Mouse (Mus musculus): ENCODE measurements around the gene Adam19.

The Adam19 gene

DNA sequence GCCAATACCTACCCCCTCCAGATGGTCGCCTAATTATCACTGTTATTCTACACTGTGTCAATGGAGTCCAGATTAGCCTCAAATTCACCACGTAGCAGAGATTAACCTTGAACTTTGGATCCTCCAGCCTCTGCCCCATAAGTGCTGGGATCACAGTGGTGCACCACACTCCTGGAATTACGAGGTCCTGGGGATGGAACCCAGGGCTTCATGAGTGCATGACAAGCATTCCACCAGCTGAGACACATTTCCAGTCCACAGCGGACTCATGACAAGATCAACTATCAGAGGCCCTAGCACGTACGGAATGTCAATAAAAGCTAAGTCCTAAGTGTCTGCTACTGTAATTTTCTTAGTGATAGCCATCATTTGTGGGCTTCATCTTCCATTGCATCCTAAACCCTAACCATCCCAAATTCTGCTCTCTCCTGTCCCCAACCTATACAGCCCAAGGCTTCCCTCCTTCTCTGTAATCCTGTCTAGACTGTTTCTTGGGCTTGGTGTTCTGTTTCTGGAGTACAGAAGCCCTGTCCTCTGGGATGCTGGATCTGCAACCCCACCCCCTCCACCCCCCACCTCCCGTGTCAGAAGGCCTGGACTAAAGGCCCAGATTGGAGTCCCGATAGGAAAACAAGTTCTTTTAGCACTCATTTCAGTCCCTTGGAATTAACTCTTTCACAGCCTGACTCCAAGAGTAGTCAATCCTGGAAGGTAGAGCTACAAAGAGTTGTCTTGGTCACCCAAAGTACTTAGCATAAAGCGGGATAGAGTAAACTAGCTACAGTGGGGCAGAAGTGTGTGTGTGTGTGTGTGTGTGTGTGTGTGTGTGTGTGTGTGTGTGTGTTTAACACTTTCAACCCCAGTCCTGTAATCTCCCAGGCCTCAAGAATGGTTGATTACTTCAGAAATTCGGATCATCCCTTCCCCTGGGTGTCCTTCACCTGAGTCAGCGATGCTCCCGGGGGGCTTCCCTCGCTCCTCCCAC, 589 bp upstream of the Adam19 start:
- in situ Hi-C loops (cut with MboI, MseI) = no loop called here

DNA sequence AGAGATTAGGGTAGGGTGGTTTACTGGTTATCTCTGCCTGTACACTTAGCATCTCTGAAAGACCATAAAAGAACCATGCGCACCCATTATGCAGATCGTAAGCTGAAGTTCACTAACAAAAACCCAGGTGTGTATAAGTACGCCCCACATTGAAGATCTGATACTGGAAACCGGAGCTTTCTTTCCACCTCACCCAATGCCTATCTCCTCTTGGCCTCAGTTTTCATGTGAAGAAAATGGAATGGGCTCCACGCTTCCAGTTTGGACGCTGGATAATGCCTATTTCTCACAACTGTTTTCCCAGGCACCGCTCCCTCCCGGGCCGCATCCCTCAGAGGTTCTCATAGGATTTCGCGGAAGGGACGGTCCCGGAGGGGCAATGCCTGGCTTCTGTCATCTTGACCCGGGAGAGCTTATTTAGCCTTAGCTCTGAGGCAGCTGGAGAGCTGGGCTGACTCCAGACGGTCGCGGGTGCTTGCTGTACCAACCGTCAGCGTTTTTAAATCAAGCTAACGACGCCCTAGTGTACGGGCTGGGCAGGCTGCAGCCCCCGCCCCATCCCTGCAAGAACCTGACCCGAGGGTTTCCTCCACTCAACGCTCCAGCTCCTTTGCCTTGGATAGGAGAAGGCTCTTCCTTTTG, 1.1 kb downstream of the Adam19 start:
- in situ Hi-C loops (cut with MboI, MseI) = no loop called here

DNA sequence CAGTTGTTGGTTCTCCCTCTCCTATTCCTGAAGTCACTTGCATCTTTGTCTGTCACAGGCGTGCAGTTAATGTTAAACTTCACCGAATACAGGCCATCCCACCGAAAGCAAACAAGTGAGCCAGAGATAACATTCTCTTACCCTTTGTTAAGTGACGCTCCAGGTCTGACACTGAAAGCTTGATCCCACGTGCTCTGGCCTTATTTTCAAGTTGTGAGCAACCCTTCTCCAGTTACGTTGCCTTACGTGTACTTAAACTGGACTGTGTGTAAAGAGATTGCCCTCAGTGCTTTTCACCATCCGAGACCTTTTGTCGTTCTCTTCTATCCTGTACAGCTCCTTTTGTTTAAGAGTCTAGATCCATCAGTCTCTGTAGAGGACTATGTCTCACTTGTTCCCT, 2.2 kb downstream of the Adam19 start:
- in situ Hi-C loops (cut with MboI, MseI) = no loop called here

DNA sequence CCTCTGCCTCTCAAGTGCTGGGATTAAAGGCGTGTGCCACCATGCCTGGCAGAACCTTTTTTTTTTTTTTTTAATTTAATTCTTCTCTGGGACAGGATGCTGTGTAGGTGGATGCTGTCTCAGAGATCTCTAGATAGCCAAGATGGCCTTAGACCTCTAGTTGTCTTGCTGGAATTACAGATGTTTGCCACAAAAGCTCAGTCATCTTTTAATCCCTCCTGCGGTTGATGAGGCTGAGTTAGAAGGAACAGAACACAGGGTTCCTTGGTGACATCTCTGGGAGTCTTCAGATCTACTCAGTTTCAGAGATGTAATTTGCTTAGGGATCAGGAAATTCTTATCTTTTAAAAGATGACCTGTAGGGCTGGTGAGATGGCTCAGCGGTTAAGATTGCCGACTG, 3.1 kb downstream of the Adam19 start:
- in situ Hi-C loops (cut with MboI, MseI) = no loop called here

DNA sequence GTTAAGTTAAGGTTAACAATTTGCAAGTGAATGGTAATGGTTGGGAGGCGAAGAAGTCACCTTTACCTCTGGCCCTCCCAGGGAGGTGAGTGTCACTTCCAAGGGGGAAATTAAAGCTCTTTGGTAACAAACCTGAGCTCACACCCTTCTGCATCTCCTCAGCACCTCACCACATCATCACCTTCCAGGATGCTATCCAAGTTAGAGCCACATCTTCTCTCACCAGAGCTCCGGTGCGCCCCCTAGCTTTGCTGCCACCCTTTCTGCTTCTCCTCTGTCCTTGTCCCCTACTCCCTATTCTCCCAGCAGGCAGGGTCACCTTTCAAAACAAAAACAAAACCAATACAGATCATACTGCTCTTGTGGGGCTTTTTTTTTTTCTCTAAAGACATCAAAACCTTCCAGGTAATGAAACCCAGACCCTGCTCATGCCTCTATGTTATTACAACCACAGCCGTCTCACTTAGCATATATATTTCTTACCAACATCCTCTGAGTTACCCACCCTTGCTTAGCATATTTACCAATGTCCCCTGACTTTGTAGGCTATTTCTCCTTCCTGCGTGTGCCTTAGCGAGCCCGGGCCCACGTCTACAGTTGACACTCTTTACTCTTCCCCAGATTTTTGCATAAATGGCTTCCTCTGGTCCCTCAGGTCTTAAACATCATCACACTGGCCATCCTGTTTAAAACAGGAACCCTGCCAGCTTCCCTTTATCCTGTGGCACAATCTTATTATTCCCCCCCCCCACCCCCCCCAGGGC, 4.3 kb downstream of the Adam19 start:
- in situ Hi-C loops (cut with MboI, MseI) = no loop called here

DNA sequence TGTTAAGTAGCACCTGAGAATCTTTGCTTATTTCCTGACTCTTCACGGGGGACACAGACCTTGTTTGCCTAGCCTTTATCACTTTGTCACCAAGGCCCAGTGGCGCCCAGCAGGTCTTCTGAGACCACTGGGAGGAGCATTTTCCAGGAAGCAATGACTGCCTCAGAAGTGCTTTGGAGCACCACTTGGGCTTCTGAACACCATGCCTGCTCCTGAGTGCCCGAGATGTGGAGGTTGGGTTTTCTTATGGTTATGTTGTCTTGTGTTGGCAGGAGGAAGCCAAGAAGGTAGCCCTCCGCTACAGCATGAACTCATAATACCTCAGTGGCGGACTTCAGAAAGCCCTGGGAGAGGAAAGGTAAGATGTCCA, 4.8 kb downstream of the Adam19 start:
- in situ Hi-C loops (cut with MboI, MseI) = no loop called here

DNA sequence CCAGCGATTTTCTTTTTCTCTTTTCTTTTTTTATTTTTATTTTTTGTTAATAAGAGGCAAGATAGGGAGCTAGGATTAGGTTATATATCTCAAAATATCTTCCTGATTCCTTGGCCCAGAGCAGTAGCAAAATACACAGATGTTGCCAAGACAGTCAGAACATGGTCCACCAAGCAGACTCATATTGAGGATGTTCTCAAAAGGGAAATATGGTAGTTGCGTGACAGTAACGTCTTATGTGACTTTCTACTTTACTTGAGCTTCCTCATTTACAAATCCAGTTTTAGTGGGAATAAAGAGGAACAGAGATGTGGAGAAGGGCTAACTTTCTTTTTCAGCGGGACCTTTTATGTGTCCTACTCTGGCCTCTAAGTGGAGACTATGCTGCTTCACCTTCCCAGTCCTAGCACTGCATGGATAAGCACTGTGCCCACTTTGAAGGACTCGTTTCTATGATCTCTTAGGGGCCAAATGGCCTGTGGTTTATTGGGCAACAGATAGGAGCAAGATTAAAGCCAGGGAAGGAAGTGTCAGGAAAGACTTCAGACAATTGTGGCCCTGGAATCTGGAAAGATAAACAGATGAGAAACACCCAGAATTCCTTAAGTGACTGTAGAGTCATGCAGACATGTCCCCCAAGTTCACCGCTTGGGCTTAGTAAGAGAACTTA, 6.1 kb downstream of the Adam19 start:
- in situ Hi-C loops (cut with MboI, MseI) = no loop called here

DNA sequence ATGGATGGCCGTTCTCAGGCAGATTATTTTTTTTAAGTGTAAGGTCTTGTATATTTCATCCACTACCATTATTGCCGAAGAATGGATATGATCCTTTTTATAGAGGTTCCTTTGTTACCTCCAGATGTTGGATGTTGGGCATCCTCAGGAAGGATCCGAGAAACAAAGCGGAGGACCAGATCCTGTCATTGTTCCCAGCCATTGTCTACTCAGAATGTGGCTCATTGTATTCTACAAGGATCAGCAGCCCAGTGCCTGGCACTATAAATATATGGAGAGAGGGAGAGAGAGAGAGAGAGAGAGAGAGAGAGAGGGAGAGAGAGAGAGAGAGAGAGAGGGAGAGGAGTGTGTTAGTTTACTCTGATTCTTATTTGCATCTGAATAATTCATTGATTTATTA, 6.8 kb downstream of the Adam19 start:
- in situ Hi-C loops (cut with MboI, MseI) = no loop called here

DNA sequence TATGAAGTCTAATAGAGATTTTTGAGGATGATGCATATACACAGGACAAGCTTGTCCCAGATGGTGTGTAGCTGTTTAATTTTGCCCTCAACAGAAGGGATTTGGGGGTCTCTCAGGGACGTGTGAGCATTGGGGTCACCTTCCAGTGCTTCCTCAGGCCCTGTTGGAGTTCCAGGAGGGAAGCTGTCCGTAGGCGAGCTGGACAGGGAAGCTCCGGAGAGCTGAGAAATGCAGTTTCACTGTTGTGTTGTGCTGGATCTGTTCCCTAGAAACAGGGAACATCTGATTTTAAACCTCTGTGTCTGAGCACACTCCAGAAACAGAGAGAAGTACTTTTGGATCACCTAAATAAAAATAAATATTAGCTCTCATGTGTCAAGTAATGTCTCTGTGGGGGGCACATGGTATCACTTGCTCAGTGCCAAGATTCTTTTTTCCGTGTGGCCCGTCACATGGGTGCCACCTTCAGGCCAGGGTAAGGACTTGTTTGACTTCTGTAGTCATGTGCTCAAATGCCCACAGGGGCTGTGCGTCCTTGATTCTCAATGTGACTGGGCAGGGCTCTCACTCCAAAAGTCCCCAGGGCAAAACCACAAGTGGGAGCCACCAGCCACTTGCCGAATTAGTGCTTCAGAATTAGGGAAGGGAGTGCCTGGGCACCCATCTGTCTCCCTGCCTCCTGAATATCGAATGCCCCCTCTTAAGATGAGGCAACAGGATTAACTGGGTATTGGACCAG, 7.4 kb downstream of the Adam19 start:
- in situ Hi-C loops (cut with MboI, MseI) = no loop called here

DNA sequence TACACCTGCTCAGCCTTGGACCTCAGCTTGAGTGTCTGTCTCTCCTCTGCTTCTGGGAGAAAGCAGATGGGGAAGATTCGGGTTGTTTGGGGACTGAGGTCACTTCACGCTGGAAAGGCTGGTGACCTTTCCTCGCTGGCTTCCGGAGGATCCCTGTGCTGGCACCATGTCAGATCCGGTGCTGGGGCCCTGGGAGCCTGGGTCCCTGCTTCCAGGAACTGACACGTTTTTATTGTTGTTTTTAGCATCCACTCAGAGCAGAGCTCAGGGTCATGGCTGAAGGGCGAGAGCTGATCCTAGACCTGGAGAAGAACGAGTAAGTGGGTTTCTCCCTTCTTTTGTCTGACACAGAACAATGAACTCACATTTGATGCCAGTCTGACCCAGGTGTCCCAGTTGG, 9.0 kb downstream of the Adam19 start:
- in situ Hi-C loops (cut with MboI, MseI) = no loop called here

DNA sequence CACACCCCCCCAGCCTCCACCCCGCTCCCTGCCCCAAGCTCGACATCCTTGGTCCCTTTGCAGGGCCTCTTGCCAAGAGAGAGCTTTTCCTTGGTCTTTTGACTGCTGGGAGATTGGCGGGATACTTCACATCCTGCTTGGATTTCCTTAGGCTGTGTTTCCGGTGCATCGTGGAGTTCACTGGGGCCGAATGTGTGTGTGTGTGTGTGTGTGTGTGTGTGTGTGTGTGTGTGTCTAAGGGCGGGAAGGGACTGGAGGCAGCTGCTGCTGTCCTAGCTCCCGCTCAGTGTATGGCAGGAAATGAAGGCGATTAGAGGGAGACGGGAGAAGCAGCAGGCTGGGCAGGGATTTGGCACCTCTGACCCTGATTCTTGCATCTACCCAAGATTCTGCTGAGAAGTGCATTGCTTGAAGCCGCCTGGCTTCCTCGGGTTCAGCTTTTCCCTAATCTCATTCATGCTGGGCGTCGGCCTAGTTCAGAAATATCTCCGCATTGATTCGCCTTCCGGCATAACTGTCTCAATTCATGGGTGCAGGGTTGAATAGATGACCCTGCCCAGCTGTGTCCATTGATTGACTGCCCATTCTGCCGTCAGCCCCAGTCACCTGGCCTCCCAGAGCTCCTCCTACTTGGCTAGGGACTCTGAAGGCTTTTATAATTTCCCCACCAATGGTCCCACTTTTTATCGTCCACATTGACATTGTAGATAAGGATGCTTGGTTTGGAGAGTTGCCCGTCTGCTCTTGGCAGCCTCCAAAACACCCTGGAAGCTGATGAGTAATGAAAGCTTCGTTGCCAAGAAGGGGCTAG, 9.6 kb downstream of the Adam19 start:
- in situ Hi-C loops (cut with MboI, MseI) = no loop called here

DNA sequence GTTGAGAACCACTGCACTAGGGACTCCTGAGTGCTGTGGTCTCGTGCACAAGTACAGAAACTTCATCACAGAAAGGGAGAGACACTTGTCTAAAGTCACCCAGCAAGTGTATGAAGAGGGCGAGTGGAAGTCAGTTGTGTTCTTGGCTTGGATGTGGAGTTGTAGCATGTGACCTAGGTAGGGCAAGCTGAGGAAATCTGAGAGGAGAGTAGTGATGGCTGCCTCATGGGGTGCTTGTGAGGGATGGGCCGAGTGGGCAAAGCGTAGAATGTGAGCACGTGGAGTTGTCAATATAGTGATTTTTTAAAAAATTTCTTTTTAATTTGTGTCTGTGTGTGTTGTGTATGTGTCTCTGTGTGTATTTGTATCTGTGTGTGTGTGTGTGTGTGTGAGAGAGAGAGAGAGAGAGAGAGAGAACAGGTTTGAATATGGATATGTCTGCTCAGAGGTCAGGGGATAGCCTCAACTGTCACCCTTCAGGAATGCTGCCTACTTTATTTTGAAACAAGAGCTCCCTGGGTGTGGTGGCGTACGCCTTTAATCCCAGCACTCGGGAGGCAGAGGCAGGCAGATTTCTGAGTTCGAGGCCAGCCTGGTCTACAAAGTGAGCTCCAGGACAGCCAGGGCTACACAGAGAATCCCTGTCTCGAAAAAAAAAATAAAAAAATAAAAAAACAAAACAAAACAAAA, 11.7 kb downstream of the Adam19 start:
- in situ Hi-C loops (cut with MboI, MseI) = no loop called here

DNA sequence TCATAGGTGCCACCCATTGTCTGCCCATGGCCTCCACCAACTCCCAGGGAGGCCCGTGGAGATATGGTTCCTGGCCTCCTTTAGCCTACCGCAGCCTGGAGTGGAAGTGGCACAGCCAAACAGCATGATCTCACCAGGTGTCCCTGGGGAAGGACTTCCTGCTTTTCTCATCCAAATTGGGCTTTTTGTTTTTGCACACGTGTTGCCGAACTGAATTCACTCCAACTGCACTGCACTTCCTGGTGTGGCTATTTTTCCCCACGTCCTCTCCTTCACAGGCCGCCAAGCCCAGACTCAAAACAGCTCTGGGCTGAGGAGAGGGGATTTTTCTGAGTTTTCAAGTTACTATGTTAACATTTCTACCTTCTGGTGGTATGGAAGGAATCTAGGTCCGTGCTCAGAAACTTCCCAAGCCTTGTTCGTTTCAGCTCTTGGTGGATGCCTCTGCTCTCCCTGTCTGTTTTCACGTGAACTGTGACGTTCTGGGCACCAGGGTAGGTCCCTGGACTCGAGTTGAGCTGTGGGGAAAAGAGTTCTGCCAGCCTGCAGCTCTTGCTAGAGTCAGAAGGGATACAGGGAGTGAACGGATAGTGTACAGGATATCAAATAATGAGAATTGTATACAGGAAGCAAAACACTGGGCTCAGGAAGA, 13.1 kb downstream of the Adam19 start:
- in situ Hi-C loops (cut with MboI, MseI) = no loop called here

DNA sequence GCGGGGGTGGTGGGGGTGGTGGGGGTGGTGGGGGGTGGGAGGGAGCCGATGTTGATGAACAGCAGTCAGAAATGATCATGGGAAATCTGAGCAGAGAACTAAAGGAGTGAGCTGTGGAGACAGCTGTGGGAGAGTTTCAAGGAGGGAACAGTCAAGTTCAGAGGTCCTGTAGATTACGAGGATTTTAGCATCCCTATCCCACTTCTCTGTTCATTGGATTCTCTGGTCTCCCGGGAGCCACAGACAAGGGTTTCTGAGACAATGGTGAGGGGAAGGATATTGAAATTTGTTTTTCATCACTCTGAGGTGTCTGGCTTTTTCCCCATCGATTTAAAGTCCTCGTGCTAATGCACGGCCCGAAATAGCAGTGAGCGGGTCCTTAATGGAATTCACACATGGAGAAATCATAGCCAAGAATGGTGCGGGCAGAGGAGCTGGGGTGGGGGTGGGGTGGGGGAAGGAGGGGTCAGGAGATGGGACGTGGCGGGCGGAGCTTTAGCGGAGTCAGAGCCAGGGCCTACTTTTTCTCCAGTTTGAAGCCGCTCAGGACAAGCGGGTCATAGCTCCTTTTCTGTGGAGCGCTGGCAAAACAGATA, 13.7 kb downstream of the Adam19 start:
- in situ Hi-C loops (cut with MboI, MseI) = no loop called here

DNA sequence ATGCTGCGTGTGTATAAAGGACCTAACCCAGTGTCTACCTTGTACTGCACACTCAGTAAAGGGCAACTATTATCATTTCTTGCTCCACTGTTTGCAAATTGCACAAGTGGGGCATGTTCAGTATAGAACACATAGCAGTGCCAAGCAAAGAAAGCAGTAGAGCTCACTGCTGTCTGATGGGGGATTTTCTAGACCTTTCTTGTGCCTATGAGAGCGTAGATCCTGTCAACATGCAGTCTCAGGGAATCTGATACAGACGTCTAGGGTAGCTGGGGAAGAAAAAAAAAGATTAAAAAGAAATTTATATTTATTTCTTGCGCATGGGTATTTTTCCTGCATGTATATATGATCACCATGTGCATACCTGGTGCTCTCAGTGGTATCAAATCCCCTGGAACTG, 14.4 kb downstream of the Adam19 start:
- in situ Hi-C loops (cut with MboI, MseI) = no loop called here

DNA sequence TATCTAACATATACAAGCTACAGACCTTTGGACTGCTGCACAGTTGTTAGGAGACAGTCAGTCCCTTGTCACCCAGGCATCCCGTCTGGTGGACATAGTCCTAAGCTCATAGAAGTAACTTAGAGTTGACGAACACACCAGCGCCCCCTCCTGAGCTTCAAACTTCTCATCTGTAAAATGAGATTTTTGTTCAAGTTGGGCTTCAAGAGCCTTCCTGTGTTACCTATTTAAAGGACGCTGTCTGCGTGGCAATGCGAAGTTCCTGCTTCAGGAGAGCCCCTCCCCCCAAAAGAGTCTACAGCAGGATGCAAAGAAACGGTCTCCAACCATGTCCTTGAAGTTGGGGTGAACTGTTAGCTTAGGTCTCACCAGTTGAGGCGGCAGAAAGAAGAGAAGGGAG, 15.0 kb downstream of the Adam19 start:
- in situ Hi-C loops (cut with MboI, MseI) = no loop called here

DNA sequence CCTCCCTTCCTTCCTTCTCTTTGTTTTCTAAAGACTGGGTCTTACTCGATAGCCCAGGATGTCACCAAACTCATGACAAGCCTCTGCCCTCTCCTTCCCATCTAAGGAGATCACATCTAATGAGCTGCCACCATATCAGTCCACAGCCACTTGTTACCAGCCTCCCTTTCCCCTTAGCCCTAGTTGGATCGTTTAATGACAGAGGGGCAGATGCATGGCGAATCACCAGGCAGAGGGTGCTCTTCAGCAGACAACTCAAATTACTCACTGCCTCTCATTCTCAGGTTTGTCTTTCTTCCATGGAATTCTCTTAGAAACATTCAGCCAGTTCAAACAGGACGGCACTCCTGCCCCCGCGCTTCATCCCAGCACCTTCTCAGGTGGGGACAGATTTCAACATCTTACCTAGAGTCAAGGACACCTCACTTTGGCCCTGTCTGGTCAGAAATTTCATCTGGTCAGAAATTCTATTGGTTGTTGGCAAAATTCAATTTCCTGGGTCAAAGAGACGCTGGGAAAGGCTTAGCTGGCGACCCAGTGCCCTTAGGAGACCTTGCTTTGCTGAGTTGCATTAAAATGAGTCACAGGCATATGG, 16.8 kb downstream of the Adam19 start:
- in situ Hi-C loops (cut with MboI, MseI) = no loop called here

DNA sequence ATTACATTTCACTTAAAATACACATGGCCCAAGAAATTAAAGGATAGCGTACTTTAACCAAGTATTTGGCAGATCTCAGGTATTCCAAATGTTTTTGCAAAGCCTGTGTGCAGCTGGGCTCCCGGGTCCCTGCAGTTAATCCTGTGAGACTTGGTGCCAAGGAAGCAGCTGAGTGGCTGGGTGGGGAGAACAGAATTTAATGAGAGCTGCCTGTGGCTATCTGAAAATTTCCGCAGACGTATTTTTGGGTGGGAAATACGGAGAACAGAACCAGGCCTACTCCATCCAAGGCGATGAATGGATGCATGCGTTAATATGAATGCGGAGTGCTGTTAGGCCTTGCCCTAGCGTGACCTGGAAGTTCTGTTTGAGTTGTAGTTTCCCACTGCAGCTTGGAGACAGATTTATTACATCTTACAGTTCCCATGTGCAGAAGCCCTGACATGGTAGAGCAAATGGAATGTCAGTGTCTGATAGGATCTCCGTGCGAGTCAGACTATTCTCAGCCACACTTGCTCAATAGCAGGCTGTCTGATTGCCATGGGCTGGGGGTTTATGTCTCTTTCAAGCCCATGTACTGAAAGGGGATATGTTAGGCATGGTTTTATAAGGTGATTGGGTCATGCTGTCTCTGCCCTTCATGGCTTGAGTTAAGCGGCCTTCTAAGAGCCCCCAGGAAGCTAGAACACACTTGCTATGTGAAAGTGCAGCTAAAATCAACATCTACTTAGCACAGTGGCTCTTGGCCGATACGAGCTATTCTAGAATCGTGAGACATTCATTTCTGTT, 17.5 kb downstream of the Adam19 start:
- in situ Hi-C loops (cut with MboI, MseI) = no loop called here

Data from regulatory T cell (primary cell).